Mouse (Mus musculus) kidney, embryonic 15.5 days (tissue): Measurements from ENCODE around the gene Itga9. TPM values are rescaled to one million over a fixed set of nuclear protein-coding genes. Genes with fewer than 3 reads are reported as not detected.
A peak's percentile ranks its signal among the peaks of the same experiment; 100 is the strongest.

ENCODE experiments used
- ATAC-seq: fragments of 200-750 bp; cut with Nextera tagmentation; replicated peaks from 2 replicates; pipeline ENCODE4 v1.8.0; 2017; ENCODE audit warnings: moderate TSS enrichment; ENCODE audit not compliant: low FRiP score
- H3K27ac ChIP-seq: fragments of 300-500 bp; sonication (generic); 2 replicates; pipeline ENCODE4 v1.5.1; 2015; ENCODE audit warnings: mild to moderate bottlenecking, inconsistent platforms
- H3K27me3 ChIP-seq: fragments of 300-500 bp; sonication (generic); 2 replicates; pipeline ENCODE4 v1.6.1; 2015; ENCODE audit warnings: inconsistent platforms
- H3K36me3 ChIP-seq: fragments of 300-500 bp; sonication (generic); 2 replicates; pipeline ENCODE4 v1.6.1; 2015; ENCODE audit warnings: inconsistent platforms
- H3K4me1 ChIP-seq: fragments of 300-500 bp; sonication (generic); 2 replicates; pipeline ENCODE4 v1.6.1; 2015; ENCODE audit warnings: inconsistent platforms
- H3K4me2 ChIP-seq: fragments of 300-500 bp; sonication (generic); 2 replicates; pipeline ENCODE4 v1.6.1; 2015; ENCODE audit warnings: moderate library complexity, mild to moderate bottlenecking, inconsistent platforms
- H3K4me3 ChIP-seq: fragments of 300-500 bp; sonication (generic); replicated peaks from 2 replicates; pipeline ENCODE4 v1.5.1; 2015; ENCODE audit warnings: mild to moderate bottlenecking, inconsistent platforms
- H3K9ac ChIP-seq: fragments of 300-500 bp; sonication (generic); 2 replicates; pipeline ENCODE4 v1.6.1; 2015; ENCODE audit warnings: mild to moderate bottlenecking, inconsistent platforms
- H3K9me3 ChIP-seq: fragments of 300-500 bp; sonication (generic); replicated peaks from 2 replicates; pipeline ENCODE4 v1.6.1; 2016; ENCODE audit warnings: inconsistent platforms
- WGBS: fragments of 180-500 bp; shearing (Covaris S2); methylation state at CpG from one replicate; pipeline ENCODE4 v1.1.7; 2015; ENCODE audit warnings: mixed read lengths; 5-methylcytosine and 5-hydroxymethylcytosine counted together
- polyA plus RNA-seq: library from polyadenylated mRNA; unstranded; fragments of >200 nt; fragmentation: Nextera tagmentation; extraction: Ambion mirVana; gene quantifications from 2 replicates; pipeline ENCODE4 v1.2.1, GENCODE M21; 2015

Itga9 gene
- polyA plus RNA-seq, 1 experiment from 2014 or later = 26.1 TPM

DNA sequence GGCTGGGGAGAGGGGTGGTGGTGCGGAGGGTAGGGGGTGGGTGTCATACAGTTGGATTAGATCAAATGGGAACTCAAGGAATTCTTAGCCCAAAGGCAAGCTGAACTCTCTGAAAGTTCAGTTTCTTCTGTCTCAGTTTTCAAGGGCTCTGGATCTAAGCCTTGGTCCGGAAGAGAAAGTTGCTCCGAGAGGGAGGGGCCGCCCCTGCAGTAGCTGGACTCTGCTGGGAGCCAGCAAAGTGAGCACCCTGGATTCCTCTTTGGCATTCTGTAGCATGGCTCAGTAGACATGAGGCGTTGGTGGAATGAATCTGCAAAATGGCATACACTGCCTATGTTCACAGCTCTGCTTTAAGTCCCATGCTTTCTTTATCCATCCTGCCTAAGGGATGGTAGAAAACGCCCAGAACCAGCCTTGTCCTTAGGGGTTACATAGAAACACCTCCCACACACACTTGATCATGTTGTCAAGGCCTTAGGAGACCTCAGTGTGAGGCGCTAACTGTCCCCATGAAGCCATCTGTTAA lies 235.5 kb downstream of the Itga9 start:
- H3K36me3 ChIP-seq = peaks cover 26% of the 10 kb centered on the region
- ATAC-seq = 0 out of 2 replicates have a peak, but pooled peaks have one; percentile 34
- no peak overlapping the region for H3K4me2 ChIP-seq
- no peak overlapping the region for H3K9ac ChIP-seq
- no peaks in the 10 kb centered on the region for H3K9me3 ChIP-seq
- H3K4me3 ChIP-seq = no peak overlapping the region
- H3K4me1 ChIP-seq = peaks cover 52% of the 10 kb centered on the region
- H3K27me3 ChIP-seq = no peaks in the 10 kb centered on the region
- WGBS = 38% methylated on average over 7 of the region's 7 CpGs
- peak overlapping the region; percentile 59 for H3K27ac ChIP-seq

DNA sequence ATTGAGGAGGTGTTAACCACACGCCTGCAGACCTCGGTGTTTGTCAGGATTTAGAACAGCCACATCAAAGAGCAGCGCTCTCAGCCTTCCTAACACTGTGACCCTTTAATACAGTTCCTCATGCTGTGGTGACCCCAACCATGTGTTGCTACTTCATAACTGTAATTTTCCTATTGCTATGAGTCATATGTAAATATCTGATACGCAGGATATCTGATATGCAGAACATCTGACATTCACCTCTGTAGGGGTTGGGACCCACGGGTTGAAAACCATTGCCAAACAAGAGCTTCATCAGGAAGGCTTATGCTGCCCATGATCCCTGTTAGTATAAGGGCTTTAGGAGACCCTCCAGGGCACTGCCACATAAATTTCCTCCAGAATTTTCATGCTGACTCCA lies 237.2 kb downstream of the Itga9 start:
- peaks cover 50% of the 10 kb centered on the region for H3K4me1 ChIP-seq
- no peaks in the 10 kb centered on the region for H3K9me3 ChIP-seq
- H3K9ac ChIP-seq = no peak overlapping the region
- 72% methylated on average over 5 of the region's 5 CpGs for WGBS
- peaks cover 28% of the 10 kb centered on the region for H3K36me3 ChIP-seq
- H3K4me3 ChIP-seq = no peak overlapping the region
- H3K27me3 ChIP-seq = no peaks in the 10 kb centered on the region
- ATAC-seq = no peak
- 0 out of 2 replicates have a peak overlapping the region, but pooled peaks have one; percentile 29 for H3K27ac ChIP-seq
- no peak overlapping the region for H3K4me2 ChIP-seq

DNA sequence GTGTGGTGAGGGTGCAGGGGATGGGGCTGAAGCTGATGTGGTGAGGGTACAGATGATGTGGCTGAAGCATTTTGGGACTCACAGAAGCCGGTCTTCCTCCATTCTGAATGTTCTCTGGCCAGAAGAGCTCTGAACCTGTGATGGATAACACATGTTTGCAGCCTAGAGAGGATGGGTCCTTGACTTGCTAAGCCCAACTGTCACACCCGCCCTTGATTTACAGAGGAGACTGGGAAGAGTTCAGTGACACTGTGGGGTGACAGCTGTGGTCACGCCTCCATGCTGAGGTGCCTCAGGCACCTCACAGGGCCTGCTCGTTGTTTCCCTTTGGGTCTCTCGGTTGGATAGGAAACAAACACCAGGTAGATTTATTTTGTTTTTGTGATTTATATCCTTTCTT lies 238.5 kb downstream of the Itga9 start:
- Histone ChIP-seq H3K9me3 (no peaks in the 10 kb centered on the region), H3K4me3 (no peak overlapping the region), H3K9ac (no peak overlapping the region), H3K4me1 (peaks cover 46% of the 10 kb centered on the region), H3K27me3 (no peaks in the 10 kb centered on the region), H3K4me2 (no peak overlapping the region), H3K27ac (0 out of 2 replicates have a peak overlapping the region, but pooled peaks have one; percentile 29), H3K36me3 (peaks cover 27% of the 10 kb centered on the region)
- ATAC-seq = peak; percentile 52
- 38% methylated on average over 5 of the region's 5 CpGs for WGBS

GRCm38 (mm10) chr9:118846766-118847165 lies 240.3 kb downstream of the Itga9 start:
- Histone ChIP-seq H3K9me3 (no peaks in the 10 kb centered on the region), H3K4me2 (no peak overlapping the region), H3K27ac (peak overlapping the region; percentile 52), H3K4me1 (peaks cover 33% of the 10 kb centered on the region), H3K9ac (no peak overlapping the region), H3K4me3 (no peak overlapping the region), H3K36me3 (peaks cover 29% of the 10 kb centered on the region), H3K27me3 (no peaks in the 10 kb centered on the region)
- ATAC-seq = no peak
- WGBS = 65% methylated on average over 3 of the region's 3 CpGs

- Histone ChIP-seq H3K9me3 (no peaks in the 10 kb centered on the region), H3K27me3 (no peaks in the 10 kb centered on the region), H3K27ac (no peak overlapping the region), H3K4me3 (no peak overlapping the region), H3K4me2 (no peak overlapping the region), H3K9ac (no peak overlapping the region), H3K36me3 (peaks cover 30% of the 10 kb centered on the region), H3K4me1 (peaks cover 19% of the 10 kb centered on the region)
- 81% methylated on average over 9 of the region's 9 CpGs for WGBS
- ATAC-seq = no peak
These were observed 250.2 kb downstream of the Itga9 start for GRCm38 (mm10) chr9:118856665-118857064.

DNA sequence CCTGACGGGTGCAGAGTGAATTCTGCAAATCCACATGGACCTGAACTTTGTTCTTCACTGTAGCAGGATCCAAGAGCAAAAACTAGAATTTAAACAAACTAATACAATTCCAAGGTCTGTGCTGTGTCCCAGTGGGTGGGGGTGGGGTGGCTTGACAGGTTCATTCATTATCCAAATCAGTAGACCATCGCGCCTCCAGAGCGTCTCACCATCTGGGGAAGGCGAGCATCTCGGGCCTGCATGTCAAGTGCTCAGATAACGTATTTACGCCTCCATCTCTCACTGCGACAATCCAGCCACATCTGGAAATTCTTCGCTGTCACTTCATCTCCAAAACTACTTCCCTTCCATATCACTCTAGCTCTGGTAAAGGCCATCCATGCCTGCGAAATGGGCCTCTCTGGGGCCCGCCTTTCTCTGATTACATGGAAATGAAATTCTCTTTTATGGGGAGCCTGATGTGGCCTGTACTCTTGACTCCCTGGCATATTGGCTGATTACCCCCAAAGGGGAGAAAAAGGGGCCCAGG lies 254.2 kb downstream of the Itga9 start:
- Histone ChIP-seq H3K36me3 (peaks cover 14% of the 10 kb centered on the region), H3K27me3 (no peaks in the 10 kb centered on the region), H3K27ac (no peak overlapping the region), H3K4me1 (peaks cover 36% of the 10 kb centered on the region), H3K4me2 (no peak overlapping the region), H3K9ac (no peak overlapping the region), H3K4me3 (no peak overlapping the region), H3K9me3 (no peaks in the 10 kb centered on the region)
- no peak for ATAC-seq
- 38% methylated on average over 12 of the region's 12 CpGs for WGBS

DNA sequence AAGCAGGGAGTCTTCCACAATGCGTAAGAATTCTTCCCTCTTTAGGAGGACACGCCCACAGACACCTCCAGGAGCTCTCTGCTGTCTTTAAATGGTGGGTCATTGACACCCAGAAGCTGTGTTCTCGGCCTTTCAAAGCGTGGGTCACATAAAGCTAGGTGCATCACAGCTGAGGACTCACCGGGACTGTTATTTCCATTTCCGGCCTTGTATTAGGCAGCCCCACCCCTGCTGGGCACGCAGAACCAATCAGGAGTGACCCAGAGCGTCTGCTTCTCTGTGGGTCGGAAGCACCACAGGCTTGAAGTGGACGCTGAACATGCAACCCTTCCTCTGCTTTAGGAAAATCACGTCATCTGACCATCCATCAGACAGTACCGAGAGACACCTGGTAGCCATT lies 255.7 kb downstream of the Itga9 start:
- ATAC-seq = 0 out of 2 replicates have a peak, but pooled peaks have one; percentile 9
- H3K4me1 ChIP-seq = peaks cover 36% of the 10 kb centered on the region
- no peaks in the 10 kb centered on the region for H3K9me3 ChIP-seq
- no peak overlapping the region for H3K9ac ChIP-seq
- no peaks in the 10 kb centered on the region for H3K27me3 ChIP-seq
- peaks cover 18% of the 10 kb centered on the region for H3K36me3 ChIP-seq
- WGBS = 53% methylated on average over 12 of the region's 12 CpGs
- H3K4me2 ChIP-seq = peak overlapping the region; percentile 40
- H3K27ac ChIP-seq = no peak overlapping the region
- no peak overlapping the region for H3K4me3 ChIP-seq

DNA sequence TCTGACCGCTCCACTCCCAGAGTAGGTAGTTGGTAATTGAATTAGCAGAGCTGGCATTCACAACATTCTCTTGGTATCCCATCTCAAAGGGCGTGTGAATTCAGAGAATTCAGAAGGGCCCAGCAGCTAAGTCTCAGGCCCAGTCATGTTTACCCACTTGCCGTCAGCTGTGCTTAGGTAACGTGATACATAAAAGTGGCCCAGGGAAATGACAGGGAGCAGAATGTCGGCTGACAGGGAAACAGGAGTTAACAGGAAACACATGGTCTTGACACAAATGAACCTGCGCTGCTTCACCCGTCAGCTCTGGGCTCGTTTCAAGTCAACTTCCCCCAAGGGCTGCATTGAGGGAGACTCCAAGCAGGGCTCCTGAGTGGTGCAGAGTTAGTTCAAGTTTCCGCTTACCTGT lies 256.4 kb downstream of the Itga9 start:
- ATAC-seq = peak; percentile 54

GRCm38 (mm10) chr9:118863528-118863927 lies 257.0 kb downstream of the Itga9 start:
- Histone ChIP-seq H3K36me3 (peaks cover 9% of the 10 kb centered on the region; the same call in 1 of the 2 replicates), H3K4me2 (no peak overlapping the region), H3K4me1 (peaks cover 36% of the 10 kb centered on the region), H3K4me3 (no peak overlapping the region), H3K9ac (no peak overlapping the region), H3K27me3 (no peaks in the 10 kb centered on the region), H3K9me3 (no peaks in the 10 kb centered on the region), H3K27ac (no peak overlapping the region)
- WGBS = 89% methylated on average over 8 of the region's 8 CpGs
- no peak for ATAC-seq

More for the DNA sequence above, 256.4 kb downstream of the Itga9 start:
- peaks cover 14% of the 10 kb centered on the region; the same call in 1 of the 2 replicates for H3K36me3 ChIP-seq
- no peaks in the 10 kb centered on the region for H3K9me3 ChIP-seq
- peak overlapping the region; percentile 14; the same call in 1 of the 2 replicates for H3K27ac ChIP-seq
- WGBS = 26% methylated on average over 9 of the region's 9 CpGs
- H3K4me1 ChIP-seq = peaks cover 36% of the 10 kb centered on the region
- H3K4me3 ChIP-seq = no peak overlapping the region
- no peaks in the 10 kb centered on the region for H3K27me3 ChIP-seq
- peak overlapping the region; percentile 40 for H3K4me2 ChIP-seq
- H3K9ac ChIP-seq = no peak overlapping the region

- Histone ChIP-seq H3K36me3 (peaks cover 26% of the 10 kb centered on the region), H3K4me3 (no peak overlapping the region), H3K4me2 (no peak overlapping the region), H3K4me1 (peaks cover 14% of the 10 kb centered on the region), H3K27ac (no peak overlapping the region), H3K27me3 (no peaks in the 10 kb centered on the region), H3K9me3 (no peaks in the 10 kb centered on the region), H3K9ac (no peak overlapping the region)
- 91% methylated on average over 2 of the region's 2 CpGs for WGBS
- ATAC-seq = no peak
These were observed 260.5 kb downstream of the Itga9 start for GRCm38 (mm10) chr9:118866949-118867348.

- Histone ChIP-seq H3K4me2 (no peak overlapping the region), H3K36me3 (peaks cover 33% of the 10 kb centered on the region), H3K4me1 (peaks cover 5% of the 10 kb centered on the region), H3K27ac (no peak overlapping the region), H3K9ac (no peak overlapping the region), H3K9me3 (no peaks in the 10 kb centered on the region), H3K27me3 (no peaks in the 10 kb centered on the region), H3K4me3 (no peak overlapping the region)
- no peak for ATAC-seq
- 79% methylated on average over 8 of the region's 8 CpGs for WGBS
These were observed 261.4 kb downstream of the Itga9 start for GRCm38 (mm10) chr9:118867851-118868250.

DNA sequence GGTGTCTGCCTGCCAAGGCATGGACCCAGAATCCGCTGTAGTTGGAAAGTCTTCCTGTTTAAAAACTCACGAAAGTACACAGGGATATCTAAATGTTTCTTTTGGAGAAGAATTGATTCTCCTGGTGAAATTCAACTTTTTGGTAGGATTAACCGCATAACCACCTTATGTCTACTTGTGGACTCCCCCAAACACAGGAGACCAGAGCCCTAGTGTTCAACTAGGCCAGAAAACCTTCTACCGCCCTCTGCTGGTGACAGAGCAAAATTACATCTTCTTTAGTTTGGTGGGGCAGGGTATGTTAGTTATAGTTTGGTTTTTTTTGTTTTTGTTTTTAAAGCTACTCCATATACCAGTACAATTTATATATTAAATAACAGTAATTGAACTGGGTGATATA lies 264.6 kb downstream of the Itga9 start:
- WGBS = 49% methylated on average over 4 of the region's 4 CpGs
- no peak for ATAC-seq

More for the DNA sequence above, 264.6 kb downstream of the Itga9 start:
- no peak overlapping the region for H3K9ac ChIP-seq
- H3K27me3 ChIP-seq = no peaks in the 10 kb centered on the region
- no peaks in the 10 kb centered on the region for H3K9me3 ChIP-seq
- H3K4me3 ChIP-seq = no peak overlapping the region
- no peak overlapping the region for H3K4me2 ChIP-seq
- H3K27ac ChIP-seq = no peak overlapping the region
- peaks cover 16% of the 10 kb centered on the region for H3K4me1 ChIP-seq
- H3K36me3 ChIP-seq = peaks cover 47% of the 10 kb centered on the region
